Mouse (Mus musculus) liver, embryonic 13.5 days (tissue): Measurements from ENCODE around the gene Atp13a1. TPM values are rescaled to one million over a fixed set of nuclear protein-coding genes. Genes with fewer than 3 reads are reported as not detected.
A peak's percentile ranks its signal among the peaks of the same experiment; 100 is the strongest.

ENCODE experiments used
- ATAC-seq: fragments of 200-750 bp; cut with Nextera tagmentation; 2 replicates; pipeline ENCODE4 v1.8.0; 2017; ENCODE audit warnings: low read depth, mild to moderate bottlenecking, moderate number of reproducible peaks, moderate library complexity
- DNase-seq: peaks from one replicate; pipeline ENCODE4 v3.0.0; 2022
- H3K27ac ChIP-seq: fragments of 300-500 bp; sonication (generic); 2 replicates; pipeline ENCODE4 v1.5.1; 2015; ENCODE audit warnings: moderate library complexity, mild to moderate bottlenecking, inconsistent platforms
- H3K27me3 ChIP-seq: fragments of 300-500 bp; sonication (generic); 2 replicates; pipeline ENCODE4 v1.6.1; 2015; ENCODE audit warnings: mild to moderate bottlenecking, inconsistent platforms
- H3K36me3 ChIP-seq: fragments of 300-500 bp; sonication (generic); 2 replicates; pipeline ENCODE4 v1.6.1; 2015; ENCODE audit warnings: mild to moderate bottlenecking, inconsistent platforms
- H3K4me1 ChIP-seq: fragments of 300-500 bp; sonication (generic); replicated peaks from 2 replicates; pipeline ENCODE4 v1.6.1; 2015; ENCODE audit warnings: inconsistent platforms
- H3K4me2 ChIP-seq: fragments of 300-500 bp; sonication (generic); 2 replicates; pipeline ENCODE4 v1.6.1; 2015; ENCODE audit warnings: inconsistent platforms, mild to moderate bottlenecking, moderate library complexity
- H3K4me3 ChIP-seq: fragments of 300-500 bp; sonication (generic); replicated peaks from 2 replicates; pipeline ENCODE4 v1.5.1; 2015; ENCODE audit warnings: mild to moderate bottlenecking, inconsistent platforms
- H3K9ac ChIP-seq: fragments of 300-500 bp; sonication (generic); 2 replicates; pipeline ENCODE4 v1.6.1; 2015; ENCODE audit warnings: mild to moderate bottlenecking, inconsistent platforms
- H3K9me3 ChIP-seq: fragments of 300-500 bp; sonication (generic); replicated peaks from 2 replicates; pipeline ENCODE4 v1.6.1; 2016; ENCODE audit warnings: inconsistent platforms
- WGBS: fragments of 180-500 bp; shearing (Covaris S2); methylation state at CpG from one replicate; pipeline ENCODE4 v1.1.7; 2015; ENCODE audit not compliant: insufficient replicate concordance; 5-methylcytosine and 5-hydroxymethylcytosine counted together
- polyA plus RNA-seq: library from polyadenylated mRNA; unstranded; fragments of >200 nt; fragmentation: Nextera tagmentation; extraction: Ambion mirVana; gene quantifications from 2 replicates; pipeline ENCODE4 v1.2.1, GENCODE M21; 2015

Atp13a1 gene
- polyA plus RNA-seq, 1 experiment from 2014 or later = 20.1 TPM

DNA sequence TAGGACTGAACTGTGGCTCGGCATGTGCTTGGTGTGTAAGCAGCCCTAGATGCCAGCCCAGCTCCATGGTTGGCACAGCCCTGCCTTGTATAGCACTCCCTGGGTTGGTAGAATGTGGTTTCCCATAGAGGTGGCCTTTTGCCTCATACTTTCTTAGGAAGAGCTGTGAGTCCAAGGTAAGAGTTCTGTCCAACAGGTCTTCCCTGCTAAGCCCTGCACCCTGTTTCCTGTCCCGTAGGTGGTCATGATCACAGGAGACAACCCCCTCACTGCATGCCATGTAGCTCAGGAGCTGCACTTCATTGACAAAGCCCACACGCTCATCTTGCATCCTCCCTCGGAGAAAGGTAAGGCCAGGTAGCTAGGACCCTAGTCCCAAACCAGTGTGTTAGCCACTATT, 10.8 kb downstream of the Atp13a1 start:
- H3K36me3 ChIP-seq = peaks cover 99% of the 10 kb centered on the region
- DNase-seq = no peak
- H3K9me3 ChIP-seq = no peaks in the 10 kb centered on the region
- H3K9ac ChIP-seq = no peak overlapping the region
- no peak overlapping the region for H3K4me2 ChIP-seq
- 82% methylated on average over 4 of the region's 4 CpGs for WGBS
- no peak overlapping the region for H3K4me3 ChIP-seq
- H3K4me1 ChIP-seq = no peaks in the 10 kb centered on the region
- H3K27ac ChIP-seq = no peak overlapping the region
- H3K27me3 ChIP-seq = no peaks in the 10 kb centered on the region
- ATAC-seq = no peak

DNA sequence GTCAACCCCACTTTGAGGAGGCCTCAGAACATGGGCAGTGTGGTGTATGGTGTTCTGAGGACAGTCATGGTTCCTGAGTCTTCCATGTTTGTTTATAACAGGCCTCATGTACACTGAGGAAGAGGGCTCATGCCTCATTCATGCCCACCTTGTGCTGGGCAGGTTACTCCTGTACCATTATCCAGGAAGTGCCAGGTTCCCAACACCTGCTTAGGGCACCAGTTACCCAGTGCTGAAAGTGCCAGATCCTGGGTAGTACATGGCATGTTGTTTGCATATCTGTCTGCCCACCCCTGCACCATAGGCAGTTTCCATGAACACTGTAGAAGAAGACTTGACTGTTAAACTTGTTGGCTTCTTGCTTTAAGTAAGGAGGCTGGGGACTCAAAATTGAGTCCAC, 11.3 kb downstream of the Atp13a1 start:
- no peaks in the 10 kb centered on the region for H3K9me3 ChIP-seq
- no peak overlapping the region for H3K4me3 ChIP-seq
- no peak overlapping the region for H3K4me2 ChIP-seq
- H3K27me3 ChIP-seq = no peaks in the 10 kb centered on the region
- ATAC-seq = no peak
- H3K36me3 ChIP-seq = peaks cover 99% of the 10 kb centered on the region
- no peak overlapping the region for H3K9ac ChIP-seq
- no peaks in the 10 kb centered on the region for H3K4me1 ChIP-seq
- H3K27ac ChIP-seq = no peak overlapping the region
- no peak for DNase-seq

DNA sequence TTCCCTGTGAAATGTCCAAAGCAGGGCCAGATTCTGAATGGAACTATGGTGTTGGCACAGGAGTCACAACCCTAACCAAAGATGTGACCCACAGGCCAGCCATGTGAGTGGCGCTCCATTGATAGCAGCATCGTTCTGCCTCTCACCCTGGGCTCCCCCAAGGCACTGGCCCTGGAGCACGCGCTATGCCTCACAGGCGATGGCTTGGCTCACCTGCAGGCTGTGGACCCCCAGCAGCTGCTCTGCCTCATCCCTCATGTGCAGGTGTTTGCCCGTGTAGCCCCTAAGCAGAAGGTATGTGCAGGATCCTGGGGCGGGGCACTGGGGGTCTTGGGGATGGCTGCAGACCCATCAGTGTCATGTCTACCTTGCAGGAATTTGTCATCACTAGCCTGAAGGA, 12.4 kb downstream of the Atp13a1 start:
- no peak overlapping the region for H3K9ac ChIP-seq
- H3K27me3 ChIP-seq = no peaks in the 10 kb centered on the region
- no peak overlapping the region for H3K27ac ChIP-seq
- no peak overlapping the region for H3K4me3 ChIP-seq
- peaks cover 3% of the 10 kb centered on the region for H3K4me1 ChIP-seq
- ATAC-seq = no peak
- H3K4me2 ChIP-seq = no peak overlapping the region
- H3K36me3 ChIP-seq = peaks cover 99% of the 10 kb centered on the region
- DNase-seq = no peak
- H3K9me3 ChIP-seq = no peaks in the 10 kb centered on the region
- 82% methylated on average over 7 of the region's 7 CpGs for WGBS

GRCm38 (mm10) chr8:69804537-69804936, 13.6 kb downstream of the Atp13a1 start:
- DNase-seq (no peak), ATAC-seq (no peak)
- Histone ChIP-seq H3K27me3 (no peaks in the 10 kb centered on the region), H3K4me2 (no peak overlapping the region), H3K36me3 (peaks cover 87% of the 10 kb centered on the region), H3K27ac (no peak overlapping the region), H3K9me3 (no peaks in the 10 kb centered on the region), H3K4me1 (peaks cover 12% of the 10 kb centered on the region), H3K4me3 (no peak overlapping the region), H3K9ac (no peak overlapping the region)
- WGBS = 85% methylated on average over 6 of the region's 6 CpGs

- peaks cover 82% of the 10 kb centered on the region for H3K36me3 ChIP-seq
- no peaks in the 10 kb centered on the region for H3K27me3 ChIP-seq
- no peak overlapping the region for H3K9ac ChIP-seq
- no peak overlapping the region for H3K27ac ChIP-seq
- H3K4me1 ChIP-seq = peaks cover 12% of the 10 kb centered on the region
- H3K4me2 ChIP-seq = no peak overlapping the region
- H3K4me3 ChIP-seq = no peak overlapping the region
- ATAC-seq = no peak
- DNase-seq = no peak
- H3K9me3 ChIP-seq = no peaks in the 10 kb centered on the region
- WGBS = 84% methylated on average over 10 of the region's 10 CpGs
Observed at GRCm38 (mm10) chr8:69805086-69805485, 14.1 kb downstream of the Atp13a1 start.

GRCm38 (mm10) chr8:69805491-69805890, 14.5 kb downstream of the Atp13a1 start:
- DNase-seq (no peak), ATAC-seq (no peak)
- H3K27me3 ChIP-seq = no peaks in the 10 kb centered on the region
- H3K9me3 ChIP-seq = no peaks in the 10 kb centered on the region
- H3K27ac ChIP-seq = no peak overlapping the region
- H3K4me3 ChIP-seq = no peak overlapping the region
- H3K9ac ChIP-seq = no peak overlapping the region
- no peak overlapping the region for H3K4me2 ChIP-seq
- peaks cover 78% of the 10 kb centered on the region for H3K36me3 ChIP-seq
- peaks cover 12% of the 10 kb centered on the region for H3K4me1 ChIP-seq
- WGBS = 88% methylated on average over 9 of the region's 9 CpGs

DNA sequence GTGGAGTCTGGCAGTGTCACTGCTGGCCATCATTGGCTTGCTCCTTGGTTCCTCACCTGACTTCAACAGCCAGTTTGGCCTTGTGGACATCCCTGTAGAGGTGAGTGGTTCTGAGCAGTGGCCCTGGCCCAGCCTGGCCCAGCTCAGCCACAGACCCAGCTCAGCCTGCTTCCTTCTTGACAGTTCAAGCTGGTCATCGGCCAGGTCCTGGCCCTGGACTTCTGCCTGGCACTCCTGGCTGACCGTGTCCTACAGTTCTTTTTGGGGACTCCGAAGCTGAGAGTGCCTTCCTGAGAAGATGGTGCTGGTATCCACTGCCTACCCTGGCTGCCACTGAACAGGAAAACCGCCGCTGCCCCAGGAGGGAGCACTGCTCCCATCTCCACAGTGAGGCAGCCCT, 16.3 kb downstream of the Atp13a1 start:
- peaks cover 12% of the 10 kb centered on the region for H3K4me1 ChIP-seq
- WGBS = 87% methylated on average over 5 of the region's 5 CpGs
- H3K36me3 ChIP-seq = peaks cover 63% of the 10 kb centered on the region
- no peak overlapping the region for H3K4me2 ChIP-seq
- H3K27ac ChIP-seq = no peak overlapping the region
- no peaks in the 10 kb centered on the region for H3K9me3 ChIP-seq
- DNase-seq (no peak), ATAC-seq (no peak)
- no peak overlapping the region for H3K9ac ChIP-seq
- H3K27me3 ChIP-seq = no peaks in the 10 kb centered on the region
- H3K4me3 ChIP-seq = no peak overlapping the region

- ATAC-seq (peak; percentile 79), DNase-seq (peak; percentile 79)
- peak within 1 kb of the TSS; percentile 65 for H3K4me3 ChIP-seq
- 5% methylated on average over 27 of the region's 28 CpGs for WGBS
- peak within 1 kb of the TSS; percentile 94 for H3K4me2 ChIP-seq
- peak within 1 kb of the TSS; percentile 73 for H3K9ac ChIP-seq
- no peaks in the 10 kb centered on the region for H3K9me3 ChIP-seq
- H3K27me3 ChIP-seq = no peaks in the 10 kb centered on the region
- H3K27ac ChIP-seq = no peak within 1 kb of the TSS; the same call in 1 of the 2 replicates
- H3K4me1 ChIP-seq = peaks cover 12% of the 10 kb centered on the region
- H3K36me3 ChIP-seq = peaks cover 53% of the 10 kb centered on the region
Observed at GRCm38 (mm10) chr8:69808094-69808863, 17.3 kb downstream of the Atp13a1 start, which contains the start of gene Gmip. Gmip (plus strand) TSS chr8:69808679.

DNA sequence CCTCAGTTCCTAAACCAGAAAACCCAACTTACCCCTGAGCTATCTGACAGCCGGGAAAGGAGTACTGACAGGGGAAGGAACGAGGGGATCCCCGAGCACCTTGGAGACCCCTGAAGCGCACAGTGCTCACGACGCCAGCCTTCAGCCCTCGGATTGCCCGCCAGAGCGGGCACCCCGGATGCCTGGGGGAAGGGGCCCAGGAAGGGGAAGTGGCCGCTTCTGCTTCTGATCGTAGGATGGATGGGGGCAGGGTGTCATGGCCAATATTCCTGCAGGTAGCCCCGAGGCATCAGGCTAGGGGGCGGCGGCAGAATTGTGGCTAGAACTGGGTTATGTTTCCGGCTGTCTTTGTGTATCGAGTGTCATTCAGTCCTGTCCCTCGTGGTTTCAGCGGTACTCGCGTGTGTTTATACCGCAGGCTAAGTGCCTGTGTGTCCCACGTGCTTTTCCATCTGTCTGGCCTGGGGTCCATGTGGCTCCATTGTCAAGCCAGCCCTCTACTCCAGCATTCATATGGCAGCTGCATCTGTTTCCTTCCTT, 18.0 kb downstream of the Atp13a1 start:
- peaks cover 12% of the 10 kb centered on the region for H3K4me1 ChIP-seq
- no peak for DNase-seq
- under 1% methylated on average over 23 of the region's 23 CpGs for WGBS
- H3K36me3 ChIP-seq = peaks cover 53% of the 10 kb centered on the region
- H3K27me3 ChIP-seq = no peaks in the 10 kb centered on the region
- peak overlapping the region; percentile 73 for H3K9ac ChIP-seq
- peak overlapping the region; percentile 65 for H3K4me3 ChIP-seq
- H3K4me2 ChIP-seq = peak overlapping the region; percentile 94
- H3K9me3 ChIP-seq = no peaks in the 10 kb centered on the region
- ATAC-seq = 0 out of 2 replicates have a peak, but pooled peaks have one; percentile 12
- no peak overlapping the region for H3K27ac ChIP-seq

DNA sequence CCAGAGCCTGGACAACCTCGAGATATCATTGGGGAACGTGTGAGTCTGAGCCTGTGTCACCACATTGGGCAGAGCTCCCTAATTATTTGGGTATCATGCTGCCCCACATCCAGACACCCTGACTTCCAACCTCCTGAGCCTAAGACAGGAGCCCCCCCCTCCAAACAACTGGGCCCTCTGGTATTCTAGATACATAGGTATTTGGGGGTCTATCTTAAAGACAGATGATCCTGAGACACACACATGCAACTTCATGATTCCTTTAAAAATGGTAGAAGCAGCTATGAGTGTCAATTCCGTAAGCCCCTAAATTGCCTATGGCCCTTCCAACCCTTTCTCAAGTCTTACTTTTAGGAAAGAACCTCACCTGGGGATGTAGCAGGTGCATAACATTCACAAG, 18.9 kb downstream of the Atp13a1 start:
- Histone ChIP-seq H3K36me3 (peaks cover 53% of the 10 kb centered on the region), H3K4me2 (peak overlapping the region; percentile 94; the same call in 1 of the 2 replicates), H3K4me3 (0 out of 2 replicates have a peak overlapping the region, but pooled peaks have one; percentile 65)

DNA sequence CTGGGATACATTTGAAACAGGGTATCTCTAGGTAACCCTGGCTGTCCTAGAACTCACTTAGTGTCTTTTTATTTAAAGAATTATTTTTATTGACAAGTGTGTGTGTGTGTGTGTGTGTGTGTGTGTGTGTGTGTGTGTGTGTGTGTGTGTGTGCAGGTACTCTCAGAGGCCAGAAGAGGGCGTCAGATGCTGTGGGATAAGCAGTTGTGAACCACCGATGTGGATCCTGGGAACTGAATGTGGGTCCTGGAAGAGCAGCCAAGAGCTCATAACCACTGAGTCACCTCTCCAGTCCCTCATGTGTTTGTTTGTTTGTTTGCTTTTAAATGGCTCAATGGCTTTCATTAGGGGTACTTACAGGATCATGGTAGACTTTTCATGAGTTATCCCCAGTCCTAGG, 23.9 kb downstream of the Atp13a1 start:
- H3K36me3 ChIP-seq = peaks cover 44% of the 10 kb centered on the region
- DNase-seq = no peak

More for the DNA sequence above, 18.9 kb downstream of the Atp13a1 start:
- Histone ChIP-seq H3K9ac (no peak overlapping the region), H3K27ac (no peak overlapping the region), H3K4me1 (peaks cover 12% of the 10 kb centered on the region), H3K27me3 (no peaks in the 10 kb centered on the region), H3K9me3 (no peaks in the 10 kb centered on the region)
- no peak for DNase-seq
- ATAC-seq = no peak
- WGBS = 44% methylated on average over 3 of the region's 3 CpGs

GRCm38 (mm10) chr8:69815396-69815795, 24.4 kb downstream of the Atp13a1 start:
- no peak for ATAC-seq

More for the DNA sequence above, 23.9 kb downstream of the Atp13a1 start:
- no peak overlapping the region for H3K27ac ChIP-seq
- no peaks in the 10 kb centered on the region for H3K4me1 ChIP-seq
- 76% methylated on average over 2 of the region's 2 CpGs for whole genome bisulfite sequencing
- no peak overlapping the region for H3K9ac ChIP-seq
- no peak overlapping the region for H3K4me2 ChIP-seq
- H3K27me3 ChIP-seq = no peaks in the 10 kb centered on the region
- no peak for ATAC-seq
- no peaks in the 10 kb centered on the region for H3K9me3 ChIP-seq
- no peak overlapping the region for H3K4me3 ChIP-seq

More at GRCm38 (mm10) chr8:69815396-69815795, 24.4 kb downstream of the Atp13a1 start:
- no peak overlapping the region for H3K4me2 ChIP-seq
- H3K27me3 ChIP-seq = no peaks in the 10 kb centered on the region
- H3K27ac ChIP-seq = no peak overlapping the region
- no peak overlapping the region for H3K4me3 ChIP-seq
- 93% methylated on average over 4 of the region's 4 CpGs for WGBS
- H3K4me1 ChIP-seq = no peaks in the 10 kb centered on the region
- peaks cover 44% of the 10 kb centered on the region for H3K36me3 ChIP-seq
- DNase-seq = no peak
- no peaks in the 10 kb centered on the region for H3K9me3 ChIP-seq
- H3K9ac ChIP-seq = no peak overlapping the region
